Mouse (Mus musculus): Measurements from ENCODE around the gene Gm4302.
"Not testable (repeated sequence)": the region's sequence is repeated elsewhere in the genome, so short reads cannot be mapped to it uniquely, and the experiment has no call there.

Gm4302 gene

DNA sequence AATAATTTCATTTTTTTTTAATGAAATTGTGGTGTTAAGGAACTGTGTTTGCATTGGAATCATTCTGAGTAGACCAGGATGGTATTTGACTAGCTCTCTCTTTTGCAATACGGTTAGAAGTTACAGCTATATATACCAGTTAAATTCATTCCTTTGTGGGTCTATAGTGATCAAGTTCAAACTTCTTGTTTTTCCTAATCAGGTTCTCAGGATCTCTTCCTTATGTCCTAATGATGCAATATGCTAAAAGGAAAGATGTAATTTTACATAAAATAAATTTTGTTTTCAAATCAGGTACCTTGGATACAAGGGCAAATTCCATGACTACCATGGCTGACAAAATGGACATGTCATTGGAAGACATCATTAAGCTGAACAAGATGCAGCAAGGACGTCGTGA, at the start of gene Gm4302:
TSS of gene Gm4302 (plus strand) at position 301 of the 400 bp plus-strand sequence.
- not testable (repeated sequence) for DNase-seq (ENCODE audit: low spot score)

DNA sequence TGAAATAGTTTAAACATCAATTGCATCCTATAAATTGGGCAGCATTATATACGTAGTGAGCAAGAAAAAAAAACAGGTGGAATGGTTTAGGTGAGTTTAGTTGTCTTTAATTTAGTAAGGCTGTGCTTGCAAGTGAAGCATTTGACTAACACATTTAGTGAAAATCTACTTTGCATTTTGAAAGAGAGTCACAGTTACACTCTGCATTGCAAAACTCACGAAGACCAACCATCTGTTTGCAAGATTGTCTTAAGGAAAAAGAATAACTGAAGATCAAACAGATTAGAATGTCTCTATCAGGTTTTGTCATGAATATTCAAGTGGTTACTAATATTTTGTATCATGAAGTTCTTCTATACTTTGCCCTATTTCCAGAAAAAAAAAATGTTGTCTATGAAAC, 44.5 kb upstream of the Gm4302 start:
- DNase-seq (ENCODE audit: low spot score) = no peak

DNA sequence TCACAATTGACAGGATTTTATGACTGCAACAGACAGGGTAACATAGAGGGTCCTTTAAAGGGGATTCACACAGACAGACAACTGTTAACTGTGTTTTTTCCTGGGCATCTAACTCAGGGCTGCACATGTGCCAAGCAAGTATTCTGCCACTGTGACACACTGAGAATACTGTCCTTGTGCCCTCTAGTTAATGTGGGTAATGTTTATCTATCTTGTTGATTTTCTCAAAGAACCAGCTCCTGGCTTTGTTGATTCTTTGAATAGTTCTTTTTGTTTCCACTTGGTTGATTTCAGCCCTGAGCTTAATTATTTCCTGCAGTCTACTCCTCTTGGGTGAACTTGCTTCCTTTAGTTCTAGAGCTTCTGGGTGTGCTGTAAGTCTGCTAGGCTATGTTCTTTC, 40.5 kb upstream of the Gm4302 start:
- not testable (repeated sequence) for DNase-seq (ENCODE audit: low spot score)

DNA sequence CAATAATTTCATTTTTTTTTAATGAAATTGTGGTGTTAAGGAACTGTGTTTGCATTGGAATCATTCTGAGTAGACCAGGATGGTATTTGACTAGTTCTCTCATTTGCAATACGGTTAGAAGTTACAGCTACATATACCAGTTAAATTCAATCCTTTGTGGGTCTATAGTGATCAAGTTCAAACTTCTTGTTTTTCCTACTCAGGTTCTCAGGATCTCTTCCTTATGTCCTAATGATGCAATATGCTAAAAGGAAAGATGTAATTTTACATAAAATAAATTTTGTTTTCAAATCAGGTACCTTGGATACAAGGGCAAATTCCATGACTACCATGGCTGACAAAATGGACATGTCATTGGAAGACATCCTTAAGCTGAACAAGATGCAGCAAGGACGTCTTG, 5.3 kb upstream of the Gm4302 start, which contains the start of gene Gm4301:
TSS of gene Gm4301 (plus strand) at position 301 of the 400 bp plus-strand sequence.
- DNase-seq (ENCODE audit: low spot score) = not testable (repeated sequence)

- not testable (repeated sequence) for DNase-seq (ENCODE audit: low spot score)
Measured at GRCm38 (mm10) chr10:100345672-100346071, 5.0 kb downstream of the Gm4302 start, which contains the start of gene Gm4303. Gm4303 (plus strand) TSS chr10:100345972.

DNA sequence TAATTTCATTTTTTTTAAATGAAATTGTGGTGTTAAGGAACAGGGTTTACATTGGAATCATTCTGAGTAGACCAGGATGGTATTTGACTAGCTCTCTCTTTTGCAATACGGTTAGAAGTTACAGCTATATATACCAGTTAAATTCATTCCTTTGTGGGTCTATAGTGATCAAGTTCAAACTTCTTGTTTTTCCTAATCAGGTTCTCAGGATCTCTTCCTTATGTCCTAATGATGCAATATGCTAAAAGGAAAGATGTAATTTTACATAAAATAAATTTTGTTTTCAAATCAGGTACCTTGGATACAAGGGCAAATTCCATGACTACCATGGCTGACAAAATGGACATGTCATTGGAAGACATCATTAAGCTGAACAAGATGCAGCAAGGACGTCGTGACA, 10.2 kb downstream of the Gm4302 start, which contains the start of gene Gm4305:
TSS of gene Gm4305 (plus strand) at position 301 of the 400 bp plus-strand sequence.
- not testable (repeated sequence) for DNase-seq (ENCODE audit: low spot score)

DNA sequence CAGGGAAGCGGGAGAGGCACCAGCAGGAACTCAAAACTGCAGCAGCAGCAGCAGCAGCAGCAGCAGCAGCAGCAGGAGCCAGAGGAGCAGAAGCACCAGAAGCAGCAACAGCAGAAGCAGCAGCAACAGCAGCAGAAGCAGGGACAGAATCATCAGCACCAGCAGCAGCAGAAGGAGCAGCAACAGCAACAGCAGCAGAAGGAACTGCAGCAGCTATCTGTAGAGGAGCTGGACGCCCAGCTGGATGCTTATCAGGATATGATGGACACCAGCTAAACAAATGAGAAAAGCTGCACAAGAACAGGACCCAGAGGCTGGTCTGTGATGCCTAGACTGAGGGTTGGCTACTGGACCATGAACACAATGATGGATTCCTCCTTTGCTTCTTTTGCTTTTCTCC, 16.2 kb downstream of the Gm4302 start:
- DNase-seq (ENCODE audit: low spot score) = peak; percentile 10

DNA sequence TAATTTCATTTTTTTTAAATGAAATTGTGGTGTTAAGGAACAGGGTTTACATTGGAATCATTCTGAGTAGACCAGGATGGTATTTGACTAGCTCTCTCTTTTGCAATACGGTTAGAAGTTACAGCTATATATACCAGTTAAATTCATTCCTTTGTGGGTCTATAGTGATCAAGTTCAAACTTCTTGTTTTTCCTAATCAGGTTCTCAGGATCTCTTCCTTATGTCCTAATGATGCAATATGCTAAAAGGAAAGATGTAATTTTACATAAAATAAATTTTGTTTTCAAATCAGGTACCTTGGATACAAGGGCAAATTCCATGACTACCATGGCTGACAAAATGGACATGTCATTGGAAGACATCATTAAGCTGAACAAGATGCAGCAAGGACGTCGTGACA, 20.4 kb downstream of the Gm4302 start, which contains the start of gene Gm4307:
TSS of gene Gm4307 (plus strand) at position 301 of the 400 bp plus-strand sequence.
- not testable (repeated sequence) for DNase-seq (ENCODE audit: low spot score)

DNA sequence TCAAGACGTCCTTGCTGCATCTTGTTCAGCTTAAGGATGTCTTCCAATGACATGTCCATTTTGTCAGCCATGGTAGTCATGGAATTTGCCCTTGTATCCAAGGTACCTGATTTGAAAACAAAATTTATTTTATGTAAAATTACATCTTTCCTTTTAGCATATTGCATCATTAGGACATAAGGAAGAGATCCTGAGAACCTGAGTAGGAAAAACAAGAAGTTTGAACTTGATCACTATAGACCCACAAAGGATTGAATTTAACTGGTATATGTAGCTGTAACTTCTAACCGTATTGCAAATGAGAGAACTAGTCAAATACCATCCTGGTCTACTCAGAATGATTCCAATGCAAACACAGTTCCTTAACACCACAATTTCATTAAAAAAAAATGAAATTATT, 41.8 kb downstream of the Gm4302 start, which contains the start of gene Gm4312:
TSS of gene Gm4312 (minus strand) at position 101 of the 400 bp plus-strand sequence.
- not testable (repeated sequence) for DNase-seq (ENCODE audit: low spot score)

All from testis, postnatal 14 days (tissue).